Mouse (Mus musculus): Measurements from ENCODE around the gene Trim61. TPM values are rescaled to one million over a fixed set of nuclear protein-coding genes. Genes with fewer than 3 reads are reported as not detected.

Gene Trim61
- total RNA-seq, 2 experiments from 2014 or later = not detected

DNA sequence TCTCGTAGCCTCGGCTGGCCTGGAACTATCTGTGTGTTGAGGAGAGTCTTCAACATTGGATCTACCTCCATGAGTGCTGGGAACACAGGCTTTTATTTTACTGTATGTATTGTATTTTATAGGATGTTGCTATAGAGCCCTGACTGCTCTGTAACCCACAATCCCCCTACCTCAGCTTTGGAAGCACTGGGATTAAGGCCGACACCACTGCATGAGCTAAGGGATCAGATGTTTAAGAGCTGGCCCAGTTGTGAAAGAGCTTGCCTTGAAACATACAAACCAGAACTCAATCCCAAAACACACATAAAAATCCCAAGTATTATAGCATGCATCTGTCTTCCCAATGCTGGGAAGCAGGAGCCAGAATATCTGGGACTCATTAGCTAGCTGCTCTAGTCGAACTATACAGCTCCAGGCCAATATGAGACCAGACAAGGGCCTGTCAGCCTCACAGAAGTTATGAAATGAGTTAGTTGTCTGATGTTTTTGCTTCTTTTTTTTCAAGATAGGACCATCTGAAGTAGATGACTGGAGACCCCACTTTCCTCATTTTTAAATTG is 19.4 kb downstream of the Trim61 start:
- no peak for DNase-seq (ENCODE audit: low spot score in 2 of 2)

DNA sequence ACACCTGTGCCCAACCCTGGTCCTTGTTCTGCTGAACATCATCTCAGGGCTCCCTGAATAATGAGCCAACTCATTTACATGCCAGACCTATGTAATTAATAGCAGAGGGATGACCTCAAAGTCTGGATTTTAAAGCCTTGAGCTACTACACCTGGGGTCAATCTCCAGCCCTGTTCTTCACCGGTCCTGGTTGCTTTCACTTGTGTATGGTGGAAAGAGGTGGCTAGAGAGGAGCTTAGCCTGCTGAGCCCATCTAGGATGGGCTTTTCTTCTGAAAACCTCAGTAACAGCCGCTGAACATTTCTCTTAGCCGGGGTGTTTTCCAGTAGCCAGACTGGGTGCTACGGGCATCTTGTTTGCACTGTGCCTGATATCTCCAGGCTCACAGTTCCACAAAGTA is 30.6 kb downstream of the Trim61 start, which contains the start of gene Trim75:
Gene Trim75 (minus strand): TSS at position 101 of the 400 bp plus-strand sequence.
- DNase-seq (ENCODE audit: low spot score in 2 of 2) = no peak

DNA sequence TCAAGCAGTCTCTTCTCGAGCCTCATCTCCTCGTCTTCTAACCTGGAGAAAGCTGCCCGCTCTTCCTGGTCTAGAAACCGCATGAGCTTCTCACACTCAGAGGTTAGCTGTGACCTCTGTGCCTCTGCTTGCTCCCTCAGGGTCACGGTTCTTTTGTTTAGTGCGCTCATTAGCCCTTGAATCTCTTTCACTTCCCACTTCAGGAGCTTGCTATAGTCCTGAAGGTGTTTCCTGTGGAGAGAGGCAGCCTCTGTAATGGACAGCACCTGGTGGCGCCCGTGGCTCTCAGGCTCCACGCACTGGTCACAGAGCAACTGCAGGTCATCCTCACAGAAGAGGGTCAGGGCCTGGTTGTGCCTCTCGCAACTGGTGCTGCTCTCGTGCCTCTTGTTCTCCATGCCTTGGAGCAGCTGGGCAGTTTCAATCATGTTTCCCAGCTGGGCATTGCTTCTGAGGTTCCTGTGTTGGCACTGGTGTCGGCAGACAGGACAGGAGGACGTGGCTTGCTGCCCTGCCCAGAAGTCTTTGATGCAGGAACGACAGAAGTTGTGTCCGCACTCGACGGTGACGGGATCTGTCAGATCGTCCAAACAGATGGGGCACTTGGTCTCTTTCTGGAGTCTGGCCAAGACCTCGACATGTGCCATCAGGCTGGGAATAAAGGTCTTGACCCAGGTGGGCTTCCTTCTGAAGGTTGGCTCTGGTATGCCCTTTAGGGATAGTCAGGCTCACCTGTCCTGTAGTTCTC is 35.0 kb downstream of the Trim61 start:
- DNase-seq (ENCODE audit: low spot score in 2 of 2) = no peak

Other genes starting within 250 kb of the Trim61 start
- 100 to 1,000 TPM; 193 to 203 TPM for gene Klhl2, start 168.5 kb downstream of the Trim61 start, total RNA-seq (2021)
- gene Tmem192, start 71.3 kb downstream of the Trim61 start, total RNA-seq (2021) = 10 to 100 TPM; 14.7 to 15.5 TPM
- not detected for gene Trim75, start 30.7 kb downstream of the Trim61 start, total RNA-seq (2021)
- gene Trim60, start 61 bp upstream of the Trim61 start, total RNA-seq (2021) = not detected
- gene Apela, start 18.8 kb upstream of the Trim61 start, total RNA-seq (2021) = not detected
- not detected for gene Gm10663, start 56.5 kb upstream of the Trim61 start, total RNA-seq (2021)
- not detected for gene BC030870, start 111.0 kb upstream of the Trim61 start, total RNA-seq (2021)